Mouse (Mus musculus): Measurements from ENCODE around the gene Crygd. TPM values are rescaled to one million over a fixed set of nuclear protein-coding genes. Genes with fewer than 3 reads are reported as not detected.

Crygd gene
- polyA plus RNA-seq, 1 experiment from 2014 or later: not detected

DNA sequence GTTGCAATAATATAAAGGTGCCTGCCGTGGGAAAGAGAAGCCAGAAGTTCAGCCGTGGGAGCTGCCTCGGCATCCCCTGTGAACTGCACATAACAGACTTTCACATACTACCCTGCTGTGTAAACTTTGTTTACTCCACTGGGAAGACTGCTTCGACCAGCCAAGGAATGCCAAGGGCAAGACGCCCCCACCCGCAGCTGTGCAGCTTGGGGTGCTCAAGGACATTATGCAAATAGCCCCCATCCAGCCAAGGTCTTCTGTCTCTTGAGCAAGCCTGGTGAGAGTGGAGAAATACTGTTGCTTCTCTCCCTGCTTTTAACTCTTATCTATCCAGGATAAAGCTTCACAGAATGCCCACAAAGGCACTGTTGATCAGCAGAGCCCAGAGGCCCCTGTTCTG is 22.4 kb downstream of the Crygd start:
- no peaks in the 10 kb centered on the region for H3K9me3 ChIP-seq (replicated peaks)
- no peaks in the 10 kb centered on the region for H3K4me1 ChIP-seq
- no peaks in the 10 kb centered on the region for H3K27me3 ChIP-seq
- no peak overlapping the region for H3K27ac ChIP-seq
- H3K4me3 ChIP-seq (replicated peaks): no peak overlapping the region
- no peak for ATAC-seq (replicated peaks; ENCODE audit: low FRiP score)
- 58% methylated on average over 6 of the region's 6 CpGs for WGBS
- no peak overlapping the region for H3K9ac ChIP-seq
- no peak overlapping the region for H3K4me2 ChIP-seq
- no peaks in the 10 kb centered on the region for H3K36me3 ChIP-seq

GRCm38 (mm10) chr1:65039679-65040078 is 23.6 kb downstream of the Crygd start:
- no peak overlapping the region for H3K4me2 ChIP-seq
- 66% methylated on average over 3 of the region's 3 CpGs for WGBS
- no peak overlapping the region for H3K27ac ChIP-seq
- H3K27me3 ChIP-seq: no peaks in the 10 kb centered on the region
- no peak overlapping the region for H3K4me3 ChIP-seq (replicated peaks)
- no peaks in the 10 kb centered on the region for H3K36me3 ChIP-seq
- no peak overlapping the region for H3K9ac ChIP-seq
- no peak for ATAC-seq (replicated peaks; ENCODE audit: low FRiP score)
- H3K4me1 ChIP-seq: no peaks in the 10 kb centered on the region
- no peaks in the 10 kb centered on the region for H3K9me3 ChIP-seq (replicated peaks)

DNA sequence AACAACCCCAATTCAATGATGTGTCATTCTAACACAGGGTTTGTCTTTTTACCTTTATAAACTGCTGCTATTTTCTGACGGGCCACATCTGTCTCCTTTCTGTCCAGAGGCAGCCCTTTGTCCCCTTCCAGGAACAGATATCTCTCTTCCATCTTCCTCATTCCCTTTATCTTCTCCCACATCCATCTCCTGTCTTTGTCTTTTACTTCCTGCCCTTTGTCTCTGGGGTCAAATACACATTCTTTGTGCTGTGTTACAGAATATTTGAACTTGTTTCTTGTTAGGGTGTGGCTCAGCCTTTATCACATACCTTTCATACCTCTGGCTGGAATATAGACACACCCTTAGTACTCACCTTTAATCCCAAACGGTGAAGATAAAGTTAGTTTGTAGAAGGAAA is 25.7 kb downstream of the Crygd start:
- WGBS: 81% methylated on average over 2 of the region's 2 CpGs
- H3K9ac ChIP-seq: no peak overlapping the region
- no peak overlapping the region for H3K4me2 ChIP-seq
- no peaks in the 10 kb centered on the region for H3K27me3 ChIP-seq
- H3K27ac ChIP-seq: no peak overlapping the region
- ATAC-seq (replicated peaks; ENCODE audit: low FRiP score): no peak
- H3K36me3 ChIP-seq: no peaks in the 10 kb centered on the region
- no peaks in the 10 kb centered on the region for H3K9me3 ChIP-seq (replicated peaks)
- H3K4me3 ChIP-seq (replicated peaks): no peak overlapping the region
- no peaks in the 10 kb centered on the region for H3K4me1 ChIP-seq

DNA sequence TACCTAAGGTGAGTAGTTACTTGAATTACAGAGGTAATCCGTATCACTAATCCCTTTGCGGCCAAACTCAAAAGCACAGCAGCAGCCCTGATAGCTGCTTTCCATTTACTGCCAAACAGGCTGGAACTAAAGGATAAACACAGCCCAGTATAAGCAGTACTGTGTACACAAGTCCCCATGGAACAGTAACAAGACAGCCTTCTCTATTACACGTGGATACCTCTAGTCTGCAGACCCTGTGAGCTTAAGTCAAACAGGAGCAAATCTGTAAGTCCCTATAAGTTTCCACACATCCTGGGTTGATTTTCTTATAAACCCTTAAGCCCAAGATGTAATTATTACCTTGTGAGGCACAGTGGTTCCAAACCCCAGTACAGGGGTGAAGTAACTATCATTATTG is 27.7 kb downstream of the Crygd start:
- no peak overlapping the region for H3K9ac ChIP-seq
- WGBS: 39% methylated on average over 3 of the region's 3 CpGs

GRCm38 (mm10) chr1:65032641-65033040 is 30.6 kb downstream of the Crygd start, which contains the start of gene Akr1cl:
Akr1cl (minus strand) TSS chr1:65032759.
- Histone ChIP-seq H3K4me2 (no peak within 1 kb of the TSS), H3K27ac (no peak within 1 kb of the TSS), H3K36me3 (no peaks in the 10 kb centered on the region), H3K9me3 (replicated peaks) (no peaks in the 10 kb centered on the region), H3K4me1 (no peaks in the 10 kb centered on the region), H3K27me3 (no peaks in the 10 kb centered on the region), H3K4me3 (replicated peaks) (no peak within 1 kb of the TSS), H3K9ac (no peak within 1 kb of the TSS)
- no peak for ATAC-seq (replicated peaks; ENCODE audit: low FRiP score)

More for the DNA sequence above, 27.7 kb downstream of the Crygd start:
- H3K4me3 ChIP-seq (replicated peaks): no peak overlapping the region
- H3K36me3 ChIP-seq: no peaks in the 10 kb centered on the region
- no peak for ATAC-seq (replicated peaks; ENCODE audit: low FRiP score)
- H3K9me3 ChIP-seq (replicated peaks): no peaks in the 10 kb centered on the region
- no peak overlapping the region for H3K27ac ChIP-seq
- H3K27me3 ChIP-seq: no peaks in the 10 kb centered on the region
- no peaks in the 10 kb centered on the region for H3K4me1 ChIP-seq
- no peak overlapping the region for H3K4me2 ChIP-seq

DNA sequence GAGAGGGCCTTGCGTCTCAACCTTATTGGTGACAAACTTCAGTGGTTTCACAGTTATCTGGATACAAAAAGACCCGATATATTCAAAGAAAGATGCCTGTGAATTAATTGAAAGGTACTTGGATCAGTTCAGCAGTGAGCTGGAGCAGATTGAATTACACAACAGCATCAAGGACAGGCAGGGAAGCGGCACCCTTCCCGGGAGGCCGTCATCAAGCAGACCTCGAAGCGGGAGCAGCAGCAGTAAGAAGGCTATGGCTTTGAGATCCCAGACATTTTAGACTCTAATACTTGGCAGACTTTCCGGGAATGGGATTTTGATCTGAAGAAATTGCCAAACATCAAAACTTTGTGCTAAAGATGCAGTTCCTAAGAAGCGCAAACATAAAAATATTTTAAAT is 35.0 kb downstream of the Crygd start:
- no peak overlapping the region for H3K9ac ChIP-seq
- 58% methylated on average over 9 of the region's 9 CpGs for WGBS
- ATAC-seq (replicated peaks; ENCODE audit: low FRiP score): no peak

DNA sequence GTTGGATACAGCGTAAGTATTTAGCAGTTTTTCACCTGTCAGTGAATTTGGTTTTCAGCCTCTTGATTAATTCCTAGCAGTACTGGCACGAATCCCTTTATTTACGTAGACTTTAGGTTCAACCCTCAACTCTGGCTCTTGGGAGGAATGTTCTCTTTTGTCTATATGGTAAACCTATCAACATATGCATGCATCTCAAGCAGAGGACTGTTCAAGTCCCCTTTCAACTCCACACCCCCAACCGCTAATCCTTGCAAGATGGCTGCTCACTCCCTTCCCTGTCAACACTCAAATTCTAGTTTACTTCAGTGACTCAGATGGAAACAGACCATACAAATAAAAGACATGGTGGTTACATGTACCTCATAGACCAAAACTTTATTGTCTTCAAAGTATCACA is 50.5 kb downstream of the Crygd start:
- Histone ChIP-seq H3K9ac (no peak overlapping the region), H3K9me3 (replicated peaks) (no peaks in the 10 kb centered on the region), H3K4me2 (no peak overlapping the region), H3K27me3 (no peaks in the 10 kb centered on the region), H3K4me1 (no peaks in the 10 kb centered on the region), H3K4me3 (replicated peaks) (no peak overlapping the region), H3K36me3 (no peaks in the 10 kb centered on the region), H3K27ac (no peak overlapping the region)
- no peak for ATAC-seq (replicated peaks; ENCODE audit: low FRiP score)
- 81% methylated on average over 4 of the region's 4 CpGs for whole genome bisulfite sequencing

More for the DNA sequence above, 35.0 kb downstream of the Crygd start:
- Histone ChIP-seq H3K27me3 (no peaks in the 10 kb centered on the region), H3K9me3 (replicated peaks) (no peaks in the 10 kb centered on the region), H3K27ac (no peak overlapping the region), H3K4me3 (replicated peaks) (no peak overlapping the region), H3K4me2 (no peak overlapping the region), H3K36me3 (no peaks in the 10 kb centered on the region), H3K4me1 (no peaks in the 10 kb centered on the region)

Other genes starting within 250 kb of the Crygd start
- 6.8 and 7.8 TPM in 2 replicates for gene Plekhm3, start 106.6 kb downstream of the Crygd start, polyA plus RNA-seq (2015; fragmentation: Nextera tagmentation; extraction: Ambion mirVana)
- 1.5 and 5.6 TPM in 2 replicates for gene Akr1cl, start 30.7 kb downstream of the Crygd start, polyA plus RNA-seq (2015; fragmentation: Nextera tagmentation; extraction: Ambion mirVana)
- gene Cryge, start 12.3 kb downstream of the Crygd start, polyA plus RNA-seq (2015; fragmentation: Nextera tagmentation; extraction: Ambion mirVana): 0.28 TPM in 1 of 2 replicates, not detected in the other
- not detected in 2 replicates for gene Crygc, start 10.2 kb upstream of the Crygd start, polyA plus RNA-seq (2015; fragmentation: Nextera tagmentation; extraction: Ambion mirVana)
- gene Crygb, start 18.8 kb upstream of the Crygd start, polyA plus RNA-seq (2015; fragmentation: Nextera tagmentation; extraction: Ambion mirVana): not detected in 2 replicates
- gene Cryga, start 39.9 kb upstream of the Crygd start, polyA plus RNA-seq (2015; fragmentation: Nextera tagmentation; extraction: Ambion mirVana): not detected in 2 replicates
- gene Gm28845, start 56.1 kb upstream of the Crygd start, polyA plus RNA-seq (2015; fragmentation: Nextera tagmentation; extraction: Ambion mirVana): not detected in 2 replicates
- gene D630023F18Rik, start 59.8 kb upstream of the Crygd start, polyA plus RNA-seq (2015; fragmentation: Nextera tagmentation; extraction: Ambion mirVana): 1.1 and 1.4 TPM in 2 replicates
- gene Idh1, start 123.0 kb upstream of the Crygd start, polyA plus RNA-seq (2015; fragmentation: Nextera tagmentation; extraction: Ambion mirVana): 231 and 232 TPM in 2 replicates
- gene Pikfyve, start 123.2 kb upstream of the Crygd start, polyA plus RNA-seq (2015; fragmentation: Nextera tagmentation; extraction: Ambion mirVana): 10.5 and 13.1 TPM in 2 replicates
- gene Pth2r, start 218.6 kb upstream of the Crygd start, polyA plus RNA-seq (2015; fragmentation: Nextera tagmentation; extraction: Ambion mirVana): not detected in 2 replicates

Measured in kidney, embryonic 15.5 days (tissue).